Mouse (Mus musculus) olfactory bulb, adult 2 months (tissue): ENCODE measurements around the gene Ldhb.

Source experiments
- CTCF ChIP-seq: fragments of 200-500 bp; IDR thresholded peaks from 2 replicates; pipeline ENCODE4 v1.5.1; 2012; ENCODE audit warnings: low read depth, mild to moderate bottlenecking, low read length, moderate library complexity; ENCODE audit not compliant: insufficient read depth
- POLR2A ChIP-seq: fragments of 200-500 bp; IDR thresholded peaks from 2 replicates; pipeline ENCODE4 v1.6.1; 2012; ENCODE audit warnings: mild to moderate bottlenecking, low read depth, low read length, moderate library complexity; ENCODE audit not compliant: insufficient read depth

- TF ChIP-seq POLR2A (no peak), CTCF (no peak)
Measured at GRCm38 (mm10) chr6:142455314-142455996, 52.3 kb downstream of the Ldhb start.
